8 mouse cellular contexts compared by ENCODE assay signal in genomic region chr13:104287366-104288225, GRCm38 (mm10). TPM values are rescaled to one million over a fixed set of nuclear protein-coding genes. Genes with fewer than 3 reads are reported as not detected.
DNase-seq lines count a peak whose midpoint lies in the region; ATAC-seq lines count a peak whose summit lies in the region.

Gene Adamts6, plus strand, starts transcription at chr13:104287835.

- no peaks in the 10 kb centered on the region for H3K4me1 ChIP-seq in brown adipose tissue, adult 24 weeks (ENCODE audit: control insufficient read depth, insufficient read depth, insufficient read length, low read length)
- peaks cover 5% of the 10 kb centered on the region for H3K4me1 ChIP-seq in heart, embryonic 13.5 days
- H3K4me1 ChIP-seq in midbrain, embryonic 11.5 days (ENCODE audit: control insufficient read depth, insufficient read depth, low read length), result peaks cover 10% of the 10 kb centered on the region; the same call in 1 of the 2 replicates

- peak; percentile 22 for DNase-seq in urinary bladder, postnatal 14 days (ENCODE audit: low spot score)
- no peak for DNase-seq in urinary bladder, postnatal 36 days (ENCODE audit: low spot score in 2 of 2)
- DNase-seq in kidney, postnatal 10 days, result peak; percentile 40
- DNase-seq in midbrain, embryonic 11.5 days (ENCODE audit: low spot score, missing footprints), result peak; percentile 92
- peak; percentile 61 for DNase-seq in thymus, postnatal 14 days
- no peak for DNase-seq in left cerebral cortex, adult 18-20 months (ENCODE audit: low spot score in 2 of 2)

- H3K27ac ChIP-seq in brown adipose tissue, adult 24 weeks (replicated peaks; ENCODE audit: low read depth, low read length), result peak within 1 kb of the TSS; percentile 92
- peak within 1 kb of the TSS; percentile 96 for H3K27ac ChIP-seq in heart, embryonic 13.5 days (replicated peaks)
- peak within 1 kb of the TSS; percentile 61 for H3K27ac ChIP-seq in midbrain, embryonic 11.5 days (ENCODE audit: low read depth, low read length)

- H3K36me3 ChIP-seq in heart, embryonic 13.5 days, result no peaks in the 10 kb centered on the region
- H3K36me3 ChIP-seq in midbrain, embryonic 11.5 days (ENCODE audit: control insufficient read depth, insufficient read depth, low read length), result no peaks in the 10 kb centered on the region

- no peaks in the 10 kb centered on the region for H3K9me3 ChIP-seq in heart, embryonic 13.5 days
- no peaks in the 10 kb centered on the region for H3K9me3 ChIP-seq in midbrain, embryonic 11.5 days (ENCODE audit: control insufficient read depth, low read length)

- under 1% methylated on average over 23 of the region's 23 CpGs for WGBS in heart, embryonic 13.5 days
- under 1% methylated on average over 23 of the region's 23 CpGs for WGBS in midbrain, embryonic 11.5 days

- peak within 1 kb of the TSS; percentile 72 for H3K4me3 ChIP-seq in brown adipose tissue, adult 24 weeks (ENCODE audit: insufficient read depth, low read depth, low read length)
- peak within 1 kb of the TSS; percentile 69 for H3K4me3 ChIP-seq in heart, embryonic 13.5 days
- peak within 1 kb of the TSS; percentile 46 for H3K4me3 ChIP-seq in midbrain, embryonic 11.5 days (ENCODE audit: low read depth, low read length)

- H3K9ac ChIP-seq in heart, embryonic 13.5 days, result peak within 1 kb of the TSS; percentile 89
- H3K9ac ChIP-seq in midbrain, embryonic 11.5 days (ENCODE audit: low read length), result peak within 1 kb of the TSS; percentile 62

- H3K27me3 ChIP-seq in heart, embryonic 13.5 days (replicated peaks), result no peaks in the 10 kb centered on the region
- no peaks in the 10 kb centered on the region for H3K27me3 ChIP-seq in midbrain, embryonic 11.5 days (ENCODE audit: control insufficient read depth, insufficient read depth, low read length)

- H3K4me2 ChIP-seq in heart, embryonic 13.5 days, result peak within 1 kb of the TSS; percentile 79
- H3K4me2 ChIP-seq in midbrain, embryonic 11.5 days, result peak within 1 kb of the TSS; percentile 58

- no peak for ATAC-seq in heart, embryonic 13.5 days (ENCODE audit: extremely low read depth, insufficient number of reproducible peaks, low FRiP score, low TSS enrichment)
- ATAC-seq in midbrain, embryonic 11.5 days (ENCODE audit: low FRiP score), result no peak

RNA-seq across cellular contexts. Expression of gene Adamts6, which starts in this region (rescaled TPM):
- 0.17 and 1.5 TPM in 2 replicates for polyA plus RNA-seq in brown adipose tissue, adult 24 weeks (2012; ENCODE audit: insufficient read depth, insufficient read length, missing spikeins)
- 3.7 and 4.2 TPM in 2 replicates for polyA plus RNA-seq in heart, embryonic 13.5 days (2015; fragmentation: Nextera tagmentation; extraction: Ambion mirVana)
- polyA plus RNA-seq in midbrain, embryonic 11.5 days (2014; fragmentation: Nextera tagmentation; extraction: Ambion mirVana), result 2.6 and 3.3 TPM in 2 replicates
- total RNA-seq in left cerebral cortex, adult 18-20 months (2021), result 1 to 10 TPM; 4.9 to 5.1 TPM

Comparison
In these comparisons a context has a peak if more than half of its experiments do, and no peak if none do; other contexts are left out.
1. DNase-seq: peak in urinary bladder, postnatal 14 days (single experiment), kidney, postnatal 10 days (single experiment), midbrain, embryonic 11.5 days (single experiment) and thymus, postnatal 14 days (single experiment); none in urinary bladder, postnatal 36 days (0 of 2) and left cerebral cortex, adult 18-20 months (0 of 2).
2. Peak in every context shown above with its lines, with median percentiles within 50 percentile points of each other: H3K27ac ChIP-seq and H3K4me3 ChIP-seq.